Mouse (Mus musculus): ENCODE results near the gene Pdcd1lg2. TPM values are rescaled to one million over a fixed set of nuclear protein-coding genes. Genes with fewer than 3 reads are reported as not detected.
"Not testable (repeated sequence)": the region's sequence is repeated elsewhere in the genome, so short reads cannot be mapped to it uniquely, and the experiment has no call there.

Gene Pdcd1lg2
- total RNA-seq, 2 experiments from 2014 or later: not detected

- no peak for ATAC-seq (replicated peaks; ENCODE audit: low FRiP score, poor library complexity, severe bottlenecking)
Measured at GRCm38 (mm10) chr19:29379839-29380603, 30.7 kb upstream of the Pdcd1lg2 start.

GRCm38 (mm10) chr19:29383368-29383767, 27.4 kb upstream of the Pdcd1lg2 start:
- ATAC-seq (replicated peaks; ENCODE audit: low FRiP score, poor library complexity, severe bottlenecking): no peak

GRCm38 (mm10) chr19:29384412-29384811, 26.3 kb upstream of the Pdcd1lg2 start:
- no peak for ATAC-seq (replicated peaks; ENCODE audit: low FRiP score, poor library complexity, severe bottlenecking)

GRCm38 (mm10) chr19:29384994-29385393, 25.7 kb upstream of the Pdcd1lg2 start:
- ATAC-seq (replicated peaks; ENCODE audit: low FRiP score, poor library complexity, severe bottlenecking): 0 out of 2 replicates have a peak, but pooled peaks have one; percentile 14

GRCm38 (mm10) chr19:29385822-29386221, 24.9 kb upstream of the Pdcd1lg2 start:
- ATAC-seq (replicated peaks; ENCODE audit: low FRiP score, poor library complexity, severe bottlenecking): no peak

GRCm38 (mm10) chr19:29388818-29389217, 21.9 kb upstream of the Pdcd1lg2 start:
- ATAC-seq (replicated peaks; ENCODE audit: low FRiP score, poor library complexity, severe bottlenecking): no peak

GRCm38 (mm10) chr19:29390483-29390882, 20.2 kb upstream of the Pdcd1lg2 start:
- no peak for ATAC-seq (replicated peaks; ENCODE audit: low FRiP score, poor library complexity, severe bottlenecking)

GRCm38 (mm10) chr19:29391279-29391678, 19.4 kb upstream of the Pdcd1lg2 start:
- no peak for ATAC-seq (replicated peaks; ENCODE audit: low FRiP score, poor library complexity, severe bottlenecking)

- ATAC-seq (replicated peaks; ENCODE audit: low FRiP score, poor library complexity, severe bottlenecking): no peak
Measured at GRCm38 (mm10) chr19:29393333-29393732, 17.4 kb upstream of the Pdcd1lg2 start.

- ATAC-seq (replicated peaks; ENCODE audit: low FRiP score, poor library complexity, severe bottlenecking): no peak
Measured at GRCm38 (mm10) chr19:29394721-29395120, 16.0 kb upstream of the Pdcd1lg2 start.

- no peak for ATAC-seq (replicated peaks; ENCODE audit: low FRiP score, poor library complexity, severe bottlenecking)
Measured at GRCm38 (mm10) chr19:29396353-29396752, 14.4 kb upstream of the Pdcd1lg2 start.

GRCm38 (mm10) chr19:29399786-29400185, 10.9 kb upstream of the Pdcd1lg2 start:
- no peak for ATAC-seq (replicated peaks; ENCODE audit: low FRiP score, poor library complexity, severe bottlenecking)

GRCm38 (mm10) chr19:29400466-29400865, 10.3 kb upstream of the Pdcd1lg2 start:
- ATAC-seq (replicated peaks; ENCODE audit: low FRiP score, poor library complexity, severe bottlenecking): no peak

- no peak for ATAC-seq (replicated peaks; ENCODE audit: low FRiP score, poor library complexity, severe bottlenecking)
Measured at GRCm38 (mm10) chr19:29402621-29403020, 8.1 kb upstream of the Pdcd1lg2 start.

GRCm38 (mm10) chr19:29403251-29403650, 7.5 kb upstream of the Pdcd1lg2 start:
- no peak for ATAC-seq (replicated peaks; ENCODE audit: low FRiP score, poor library complexity, severe bottlenecking)

- no peak for ATAC-seq (replicated peaks; ENCODE audit: low FRiP score, poor library complexity, severe bottlenecking)
Measured at GRCm38 (mm10) chr19:29405388-29405787, 5.3 kb upstream of the Pdcd1lg2 start.

GRCm38 (mm10) chr19:29406042-29407017, 4.4 kb upstream of the Pdcd1lg2 start:
- no peak for ATAC-seq (replicated peaks; ENCODE audit: low FRiP score, poor library complexity, severe bottlenecking)

GRCm38 (mm10) chr19:29412476-29413420, 2.0 kb downstream of the Pdcd1lg2 start:
- no peak for ATAC-seq (replicated peaks; ENCODE audit: low FRiP score, poor library complexity, severe bottlenecking)

GRCm38 (mm10) chr19:29414513-29414912, 3.8 kb downstream of the Pdcd1lg2 start:
- no peak for ATAC-seq (replicated peaks; ENCODE audit: low FRiP score, poor library complexity, severe bottlenecking)

GRCm38 (mm10) chr19:29414917-29415316, 4.2 kb downstream of the Pdcd1lg2 start:
- not testable (repeated sequence) for ATAC-seq (replicated peaks; ENCODE audit: low FRiP score, poor library complexity, severe bottlenecking)
